Mouse (Mus musculus): ENCODE measurements around the gene Cdyl2. TPM values are rescaled to one million over a fixed set of nuclear protein-coding genes. Genes with fewer than 3 reads are reported as not detected.
A peak's percentile ranks its signal among the peaks of the same experiment; 100 is the strongest.

The Cdyl2 gene
- polyA plus RNA-seq, 1 experiment, result 3.1 TPM

GRCm38 (mm10) chr8:116630066-116630465, 102.7 kb downstream of the Cdyl2 start:
- no peak overlapping the region for H3K27ac ChIP-seq (ENCODE audit: control insufficient read depth, insufficient read depth, low read depth, low read length, poor library complexity)
- TF ChIP-seq POLR2A (IDR thresholded peaks at IDR 0.05; ENCODE audit: borderline replicate concordance, control insufficient read depth, low read depth, low read length) (no peak), CTCF (IDR thresholded peaks at IDR 0.05; ENCODE audit: control insufficient read depth, insufficient read depth, low read length) (no peak)
- H3K4me3 ChIP-seq (replicated peaks; ENCODE audit: control insufficient read depth, low read depth, low read length), result no peak overlapping the region
- H3K4me1 ChIP-seq (ENCODE audit: control insufficient read depth, insufficient read depth, low read length), result peaks cover 11% of the 10 kb centered on the region
- WGBS, result 53% methylated on average over 11 of the region's 11 CpGs

GRCm38 (mm10) chr8:116628975-116629374, 103.8 kb downstream of the Cdyl2 start:
- WGBS, result 44% methylated on average over 7 of the region's 7 CpGs
- Histone ChIP-seq H3K4me3 (replicated peaks; ENCODE audit: control insufficient read depth, low read depth, low read length) (no peak overlapping the region), H3K27ac (ENCODE audit: control insufficient read depth, insufficient read depth, low read depth, low read length, poor library complexity) (no peak overlapping the region), H3K4me1 (ENCODE audit: control insufficient read depth, insufficient read depth, low read length) (peaks cover 9% of the 10 kb centered on the region)
- TF ChIP-seq CTCF (IDR thresholded peaks at IDR 0.05; ENCODE audit: control insufficient read depth, insufficient read depth, low read length) (no peak), POLR2A (IDR thresholded peaks at IDR 0.05; ENCODE audit: borderline replicate concordance, control insufficient read depth, low read depth, low read length) (no peak)

GRCm38 (mm10) chr8:116627854-116628479, 104.8 kb downstream of the Cdyl2 start:
- TF ChIP-seq CTCF (IDR thresholded peaks at IDR 0.05; ENCODE audit: control insufficient read depth, insufficient read depth, low read length), result no peak
- no peak for TF ChIP-seq POLR2A (IDR thresholded peaks at IDR 0.05; ENCODE audit: borderline replicate concordance, control insufficient read depth, low read depth, low read length)
- Histone ChIP-seq H3K4me3 (replicated peaks; ENCODE audit: control insufficient read depth, low read depth, low read length) (no peak overlapping the region), H3K27ac (ENCODE audit: control insufficient read depth, insufficient read depth, low read depth, low read length, poor library complexity) (peak overlapping the region; percentile 81; the same call in 1 of the 2 replicates), H3K4me1 (ENCODE audit: control insufficient read depth, insufficient read depth, low read length) (peaks cover 8% of the 10 kb centered on the region)
- 24% methylated on average over 2 of the region's 2 CpGs for WGBS

DNA sequence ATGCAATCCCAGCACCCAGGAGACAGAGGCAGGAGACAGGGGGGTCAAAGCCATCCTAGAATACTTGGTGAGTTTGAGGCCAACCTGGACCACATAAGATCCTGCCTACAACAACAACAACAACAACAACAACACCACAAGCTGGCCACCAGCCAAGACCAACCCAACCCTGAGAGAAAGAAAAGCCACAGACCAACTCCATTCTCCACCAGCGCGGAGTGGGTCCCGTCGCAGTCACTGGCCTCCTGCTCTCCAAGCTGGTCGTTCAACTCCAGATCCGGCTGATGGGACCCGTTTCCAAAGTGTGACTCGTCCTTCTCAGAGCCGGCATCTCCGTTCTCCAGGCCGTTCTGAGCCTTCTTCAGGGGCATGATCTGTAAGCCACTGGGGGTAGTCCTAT, 109.2 kb downstream of the Cdyl2 start:
- WGBS, result 94% methylated on average over 11 of the region's 11 CpGs
- peaks cover 4% of the 10 kb centered on the region; the same call in 1 of the 2 replicates for H3K4me1 ChIP-seq (ENCODE audit: control insufficient read depth, insufficient read depth, low read length)
- TF ChIP-seq POLR2A (IDR thresholded peaks at IDR 0.05; ENCODE audit: borderline replicate concordance, control insufficient read depth, low read depth, low read length) (no peak), CTCF (IDR thresholded peaks at IDR 0.05; ENCODE audit: control insufficient read depth, insufficient read depth, low read length) (no peak)
- no peak overlapping the region for H3K27ac ChIP-seq (ENCODE audit: control insufficient read depth, insufficient read depth, low read depth, low read length, poor library complexity)
- no peak overlapping the region for H3K4me3 ChIP-seq (replicated peaks; ENCODE audit: control insufficient read depth, low read depth, low read length)

- WGBS, result 63% methylated on average over 9 of the region's 9 CpGs
- H3K4me1 ChIP-seq (ENCODE audit: control insufficient read depth, insufficient read depth, low read length), result peaks cover 4% of the 10 kb centered on the region; the same call in 1 of the 2 replicates
- H3K4me3 ChIP-seq (replicated peaks; ENCODE audit: control insufficient read depth, low read depth, low read length), result no peak overlapping the region
- no peak for TF ChIP-seq POLR2A (IDR thresholded peaks at IDR 0.05; ENCODE audit: borderline replicate concordance, control insufficient read depth, low read depth, low read length)
- TF ChIP-seq CTCF (IDR thresholded peaks at IDR 0.05; ENCODE audit: control insufficient read depth, insufficient read depth, low read length), result no peak
- H3K27ac ChIP-seq (ENCODE audit: control insufficient read depth, insufficient read depth, low read depth, low read length, poor library complexity), result no peak overlapping the region
Observed at GRCm38 (mm10) chr8:116622326-116622725, 110.5 kb downstream of the Cdyl2 start.

DNA sequence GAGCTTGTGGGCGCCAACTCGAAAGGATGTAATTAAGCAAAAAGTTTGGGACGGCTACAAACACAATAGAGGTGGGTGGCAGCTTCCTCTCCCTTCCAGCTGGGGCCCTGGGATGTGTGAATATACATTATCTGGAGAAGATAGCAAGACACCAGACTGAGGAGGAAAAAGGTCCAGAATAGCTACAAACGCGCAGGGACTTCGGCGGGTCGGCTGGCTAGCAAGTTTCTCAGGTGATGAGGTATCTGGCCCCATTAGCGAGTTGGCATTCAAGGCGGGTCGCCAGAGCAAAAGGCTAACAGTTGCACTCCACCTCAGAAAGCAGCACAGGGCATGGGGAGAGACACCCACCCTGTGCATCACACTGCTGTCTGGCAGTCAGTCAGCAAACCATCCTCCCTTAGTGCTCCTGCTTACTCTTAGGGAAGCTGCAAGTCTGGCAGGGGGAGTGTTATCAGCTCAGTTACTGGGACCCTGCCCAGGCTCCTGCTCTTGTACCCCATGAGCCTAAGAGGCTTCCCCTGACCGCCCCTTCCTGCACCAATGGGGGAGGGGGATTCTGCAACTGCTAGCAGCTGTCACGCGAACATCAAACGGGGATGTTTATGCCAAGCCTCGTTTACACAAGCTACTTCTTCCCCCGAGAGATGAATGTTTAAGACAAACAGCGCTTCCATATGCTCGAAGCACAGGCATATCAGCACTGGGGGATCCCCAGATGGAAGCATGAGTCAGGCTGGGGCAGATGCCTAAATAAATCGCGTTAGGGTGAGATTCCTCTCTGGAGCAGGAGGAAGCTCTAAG, 111.4 kb downstream of the Cdyl2 start:
- Histone ChIP-seq H3K27ac (ENCODE audit: control insufficient read depth, insufficient read depth, low read depth, low read length, poor library complexity) (no peak overlapping the region), H3K4me1 (ENCODE audit: control insufficient read depth, insufficient read depth, low read length) (peaks cover 5% of the 10 kb centered on the region; the same call in 1 of the 2 replicates), H3K4me3 (replicated peaks; ENCODE audit: control insufficient read depth, low read depth, low read length) (no peak overlapping the region)
- TF ChIP-seq CTCF (IDR thresholded peaks at IDR 0.05; ENCODE audit: control insufficient read depth, insufficient read depth, low read length), result no peak
- TF ChIP-seq POLR2A (IDR thresholded peaks at IDR 0.05; ENCODE audit: borderline replicate concordance, control insufficient read depth, low read depth, low read length), result no peak
- 85% methylated on average over 21 of the region's 21 CpGs for WGBS

DNA sequence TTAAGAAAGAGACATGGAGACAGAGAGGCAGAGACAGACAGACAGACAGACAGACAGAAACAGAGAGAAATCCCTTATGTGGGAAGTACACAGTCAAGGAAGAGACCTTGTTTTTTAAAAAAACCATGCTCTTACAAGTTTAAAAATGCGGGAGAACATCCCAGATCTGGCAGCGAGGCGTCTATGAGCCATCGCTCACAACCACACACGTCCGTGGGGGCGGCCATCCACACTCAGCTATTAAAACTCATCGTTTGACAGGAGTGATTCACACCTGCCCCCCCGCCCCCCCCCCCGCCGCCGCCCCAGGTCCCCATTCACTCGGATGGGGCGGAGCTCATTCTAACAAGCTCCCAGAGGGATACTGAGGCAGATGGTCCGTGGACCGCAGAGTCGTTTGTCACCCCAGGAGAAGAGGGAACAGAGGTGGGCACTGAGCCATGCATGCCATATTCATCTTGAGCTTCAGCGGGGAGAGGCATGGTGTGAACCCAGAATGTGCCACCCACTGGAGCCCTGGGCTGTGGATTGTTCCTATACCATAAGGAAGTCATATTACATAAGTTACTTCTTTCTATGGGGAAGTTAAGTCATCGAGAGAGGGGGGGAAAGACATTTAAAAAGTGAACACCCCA, 113.0 kb downstream of the Cdyl2 start:
- Histone ChIP-seq H3K4me3 (replicated peaks; ENCODE audit: control insufficient read depth, low read depth, low read length) (no peak overlapping the region), H3K27ac (ENCODE audit: control insufficient read depth, insufficient read depth, low read depth, low read length, poor library complexity) (no peak overlapping the region), H3K4me1 (ENCODE audit: control insufficient read depth, insufficient read depth, low read length) (peaks cover 5% of the 10 kb centered on the region; the same call in 1 of the 2 replicates)
- 72% methylated on average over 19 of the region's 19 CpGs for WGBS
- TF ChIP-seq CTCF (IDR thresholded peaks at IDR 0.05; ENCODE audit: control insufficient read depth, insufficient read depth, low read length), result no peak
- TF ChIP-seq POLR2A (IDR thresholded peaks at IDR 0.05; ENCODE audit: borderline replicate concordance, control insufficient read depth, low read depth, low read length), result no peak

- TF ChIP-seq CTCF (IDR thresholded peaks at IDR 0.05; ENCODE audit: control insufficient read depth, insufficient read depth, low read length) (no peak), POLR2A (IDR thresholded peaks at IDR 0.05; ENCODE audit: borderline replicate concordance, control insufficient read depth, low read depth, low read length) (no peak)
- H3K4me1 ChIP-seq (ENCODE audit: control insufficient read depth, insufficient read depth, low read length), result peaks cover 5% of the 10 kb centered on the region; the same call in 1 of the 2 replicates
- H3K4me3 ChIP-seq (replicated peaks; ENCODE audit: control insufficient read depth, low read depth, low read length), result no peak overlapping the region
- 88% methylated on average over 5 of the region's 5 CpGs for WGBS
- no peak overlapping the region for H3K27ac ChIP-seq (ENCODE audit: control insufficient read depth, insufficient read depth, low read depth, low read length, poor library complexity)
Observed at GRCm38 (mm10) chr8:116619221-116619620, 113.6 kb downstream of the Cdyl2 start.

Data from bone marrow, adult 2 months (tissue).